Mouse (Mus musculus) ES-E14 (cell line): ENCODE data around the gene Efnb3.

Experiments
- MAFK ChIP-seq: IDR thresholded peaks from 2 replicates; pipeline ENCODE4 v1.6.1; 2014; ENCODE audit warnings: mild to moderate bottlenecking, low read depth, low read length, inconsistent platforms; ENCODE audit not compliant: insufficient read depth
- ZNF384 ChIP-seq: IDR thresholded peaks from 2 replicates; pipeline ENCODE4 v1.6.1; 2012; ENCODE audit warnings: low read depth, low read length, inconsistent platforms

GRCm38 (mm10) chr11:69559851-69560765 is at the start of gene Efnb3:
- TF ChIP-seq ZNF384 = no peak
- no peak for TF ChIP-seq MAFK
